Mouse (Mus musculus) bone marrow macrophage, adult 2 months (primary cell): Measurements from ENCODE around the gene Stat1. TPM values are rescaled to one million over a fixed set of nuclear protein-coding genes. Genes with fewer than 3 reads are reported as not detected.

Source experiments
- H3K27ac ChIP-seq: 2 replicates; pipeline ENCODE4 v1.5.1; 2012; ENCODE audit warnings: low read depth, low read length; ENCODE audit not compliant: insufficient read depth
- H3K4me1 ChIP-seq: 2 replicates; pipeline ENCODE4 v1.6.1; 2012; ENCODE audit warnings: low read length; ENCODE audit not compliant: control insufficient read depth, insufficient read depth
- H3K4me3 ChIP-seq: 2 replicates; pipeline ENCODE4 v1.5.1; 2012; ENCODE audit warnings: mild to moderate bottlenecking, low read length, moderate library complexity; ENCODE audit not compliant: insufficient read depth
- CTCF ChIP-seq: IDR thresholded peaks from 2 replicates; pipeline ENCODE4 v1.5.1; 2012; ENCODE audit warnings: low read depth, mild to moderate bottlenecking, low read length, moderate library complexity
- POLR2A ChIP-seq: IDR thresholded peaks from 2 replicates; pipeline ENCODE4 v1.6.1; 2012; ENCODE audit warnings: mild to moderate bottlenecking, low read depth, low read length, borderline replicate concordance
- polyA plus RNA-seq: library from polyadenylated mRNA; stranded (reverse); fragments of >200 nt; gene quantifications from 2 replicates; pipeline ENCODE4 v1.2.4, GENCODE M21; 2012; ENCODE audit not compliant: missing spikeins, insufficient read depth, insufficient read length

The Stat1 gene
- polyA plus RNA-seq, 1 experiment, result 140 TPM

DNA sequence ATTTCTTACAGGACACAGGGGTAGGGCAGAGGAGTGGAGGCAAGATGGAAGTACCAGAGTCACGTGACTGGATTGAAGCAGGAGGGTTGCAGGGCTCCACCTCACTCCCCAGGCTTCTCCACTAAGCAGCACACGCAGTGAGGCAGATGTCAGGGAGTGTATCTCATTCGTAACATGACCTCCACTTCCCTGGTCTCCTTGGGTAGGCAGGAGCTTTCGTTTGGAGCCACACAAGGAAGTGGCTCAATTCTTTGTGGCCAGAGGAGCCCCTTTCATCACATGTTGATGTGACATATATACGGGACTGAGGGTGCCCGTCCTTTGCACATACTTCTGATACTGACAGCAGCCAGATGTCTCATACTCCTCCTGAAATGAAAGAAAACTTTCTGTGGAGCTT is 10.6 kb downstream of the Stat1 start:
- no peak overlapping the region for H3K27ac ChIP-seq

GRCm38 (mm10) chr1:52131787-52132377 is 12.6 kb downstream of the Stat1 start:
- H3K27ac ChIP-seq, result no peak overlapping the region
- no peak overlapping the region for H3K4me3 ChIP-seq
- no peak for TF ChIP-seq CTCF
- TF ChIP-seq POLR2A, result no peak
- no peaks in the 10 kb centered on the region; the same call in 1 of the 2 replicates for H3K4me1 ChIP-seq

More for the DNA sequence above, 10.6 kb downstream of the Stat1 start:
- H3K4me3 ChIP-seq, result no peak overlapping the region
- H3K4me1 ChIP-seq, result peaks cover 4% of the 10 kb centered on the region
- TF ChIP-seq POLR2A (no peak), CTCF (no peak)

GRCm38 (mm10) chr1:52133254-52133653 is 14.0 kb downstream of the Stat1 start:
- TF ChIP-seq CTCF (no peak), POLR2A (no peak)
- no peaks in the 10 kb centered on the region for H3K4me1 ChIP-seq
- H3K27ac ChIP-seq, result no peak overlapping the region
- no peak overlapping the region for H3K4me3 ChIP-seq

DNA sequence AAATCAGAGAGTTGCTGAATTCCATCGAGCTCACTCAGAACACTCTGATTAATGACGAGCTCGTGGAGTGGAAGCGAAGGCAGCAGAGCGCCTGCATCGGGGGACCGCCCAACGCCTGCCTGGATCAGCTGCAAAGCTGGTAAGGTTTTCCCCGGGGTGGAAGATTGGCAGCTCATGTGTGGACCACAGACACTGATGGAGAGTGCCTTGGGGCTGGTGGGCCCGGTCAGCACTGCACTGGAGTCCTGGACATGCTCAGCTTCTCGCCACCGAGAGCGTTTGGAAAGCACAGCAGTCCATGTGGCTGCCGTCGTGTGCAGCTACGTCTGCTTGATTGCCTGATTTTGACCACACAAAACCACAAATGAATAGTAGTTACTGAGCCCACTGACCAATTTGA is 18.1 kb downstream of the Stat1 start:
- TF ChIP-seq POLR2A (no peak), CTCF (no peak)
- no peak overlapping the region for H3K27ac ChIP-seq
- no peak overlapping the region for H3K4me3 ChIP-seq
- peaks cover 11% of the 10 kb centered on the region for H3K4me1 ChIP-seq

DNA sequence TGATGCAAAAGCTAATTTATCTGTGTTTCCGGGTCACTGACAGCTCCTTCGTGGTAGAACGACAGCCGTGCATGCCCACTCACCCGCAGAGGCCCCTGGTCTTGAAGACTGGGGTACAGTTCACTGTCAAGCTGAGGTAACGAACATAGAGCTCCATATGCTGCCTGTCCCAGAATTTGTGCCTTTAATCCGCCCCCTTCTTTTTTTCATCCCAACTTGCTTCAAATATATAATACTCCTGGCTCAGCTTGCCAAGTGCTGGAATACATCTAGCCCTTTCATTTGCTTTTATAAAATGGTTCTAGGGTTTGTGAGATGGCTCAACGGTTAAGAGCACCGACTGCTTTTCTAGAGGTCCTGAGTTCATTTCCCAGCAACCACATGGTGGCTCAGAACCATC is 21.3 kb downstream of the Stat1 start:
- TF ChIP-seq CTCF (no peak), POLR2A (no peak)
- no peak overlapping the region for H3K27ac ChIP-seq
- no peak overlapping the region for H3K4me3 ChIP-seq
- peaks cover 11% of the 10 kb centered on the region for H3K4me1 ChIP-seq

DNA sequence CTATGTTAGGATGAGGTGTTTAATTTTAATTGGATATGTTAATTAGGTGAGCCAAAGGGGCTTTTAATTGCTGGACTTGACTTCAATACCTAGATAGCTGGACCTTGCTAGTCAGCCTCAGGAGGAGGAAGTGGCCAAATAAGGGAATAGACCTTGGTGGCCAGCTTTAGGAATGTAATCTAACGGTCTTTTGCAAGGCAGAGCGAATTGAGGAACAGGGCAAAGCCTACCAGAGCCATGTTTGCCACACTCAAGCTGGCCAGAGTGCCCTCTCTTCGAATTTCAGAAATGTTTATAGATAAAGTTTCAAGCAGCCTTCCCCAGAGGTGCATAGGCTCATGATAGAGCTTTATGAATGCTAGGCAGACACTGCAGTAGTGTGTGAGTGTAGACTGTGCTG is 22.2 kb downstream of the Stat1 start:
- Histone ChIP-seq H3K27ac (peak overlapping the region; percentile 30), H3K4me1 (peaks cover 11% of the 10 kb centered on the region), H3K4me3 (no peak overlapping the region)
- no peak for TF ChIP-seq CTCF
- no peak for TF ChIP-seq POLR2A

- TF ChIP-seq CTCF, result no peak
- Histone ChIP-seq H3K4me1 (peaks cover 11% of the 10 kb centered on the region), H3K4me3 (no peak overlapping the region), H3K27ac (no peak overlapping the region)
Measured at GRCm38 (mm10) chr1:52142117-52142516, 22.9 kb downstream of the Stat1 start.

DNA sequence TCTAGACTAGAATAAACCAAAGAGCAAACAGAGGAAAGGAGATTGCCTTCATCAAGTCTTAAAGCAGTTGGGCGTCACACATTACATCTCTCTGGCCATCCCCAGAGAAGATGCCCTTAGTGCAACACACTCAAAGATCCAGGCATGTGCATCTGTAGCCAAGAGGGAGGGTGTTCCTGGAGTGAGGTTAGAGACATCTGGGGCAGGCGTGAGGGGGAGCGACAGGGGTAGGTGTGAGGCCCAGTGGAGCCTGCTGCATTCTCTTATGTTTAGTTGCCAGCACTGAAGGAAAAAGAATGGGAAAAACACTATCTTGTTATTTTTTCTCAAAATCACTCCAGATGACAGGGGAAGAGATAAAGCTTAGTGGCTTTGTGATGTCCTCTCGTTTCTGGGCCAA is 24.0 kb downstream of the Stat1 start:
- Histone ChIP-seq H3K27ac (no peak overlapping the region), H3K4me3 (no peak overlapping the region), H3K4me1 (peaks cover 11% of the 10 kb centered on the region)
- TF ChIP-seq POLR2A, result no peak
- TF ChIP-seq CTCF, result no peak

GRCm38 (mm10) chr1:52143596-52144156 is 24.4 kb downstream of the Stat1 start:
- no peak for TF ChIP-seq CTCF
- no peak for TF ChIP-seq POLR2A
- Histone ChIP-seq H3K4me1 (peaks cover 11% of the 10 kb centered on the region), H3K27ac (no peak overlapping the region), H3K4me3 (no peak overlapping the region)

GRCm38 (mm10) chr1:52144907-52145306 is 25.7 kb downstream of the Stat1 start:
- Histone ChIP-seq H3K4me1 (peaks cover 11% of the 10 kb centered on the region), H3K4me3 (no peak overlapping the region), H3K27ac (no peak overlapping the region)
- no peak for TF ChIP-seq CTCF
- TF ChIP-seq POLR2A, result no peak
